Mouse (Mus musculus): Measurements from ENCODE around the gene Bcl6b. TPM values are rescaled to one million over a fixed set of nuclear protein-coding genes. Genes with fewer than 3 reads are reported as not detected.

The Bcl6b gene
- polyA plus RNA-seq, 1 experiment, result 1.6 TPM

DNA sequence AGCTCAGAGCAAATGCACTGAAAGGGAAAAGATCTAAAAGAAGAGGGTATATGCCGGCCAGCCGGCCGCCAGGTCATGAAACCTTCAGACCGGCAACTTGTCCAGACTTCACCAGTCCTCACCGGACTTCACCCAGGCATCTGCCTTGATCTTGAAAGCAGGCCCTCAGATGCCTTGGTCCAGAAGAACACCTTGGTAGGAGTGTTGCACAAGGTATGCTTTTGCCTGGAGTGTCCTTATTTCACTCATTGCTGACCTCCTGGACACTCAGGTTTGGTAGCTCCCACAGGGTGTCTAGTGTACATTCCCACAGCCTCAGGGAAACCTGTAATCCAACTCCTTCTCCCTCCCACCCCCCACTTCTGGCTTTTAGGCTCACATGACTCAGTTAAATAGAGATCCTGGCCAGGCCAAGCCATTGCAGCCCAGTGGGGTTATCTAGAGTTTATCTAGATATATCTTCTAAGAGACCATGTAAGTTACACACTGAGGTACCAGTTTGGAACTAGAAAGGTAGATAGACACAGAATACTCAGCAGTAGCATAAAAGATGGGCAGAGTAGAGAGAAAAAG is 29.5 kb downstream of the Bcl6b start:
- Histone ChIP-seq H3K27me3 (ENCODE audit: control insufficient read depth, insufficient read depth, low read length) (no peaks in the 10 kb centered on the region), H3K4me1 (replicated peaks; ENCODE audit: control insufficient read depth, insufficient read depth, low read length) (no peaks in the 10 kb centered on the region), H3K27ac (ENCODE audit: control insufficient read depth, insufficient read depth, low read length) (no peak overlapping the region), H3K36me3 (ENCODE audit: control insufficient read depth, insufficient read depth, low read length) (no peaks in the 10 kb centered on the region), H3K4me3 (ENCODE audit: control insufficient read depth, insufficient read depth, low read length) (no peak overlapping the region)
- no peak for TF ChIP-seq POLR2A (IDR thresholded peaks at IDR 0.05; ENCODE audit: control insufficient read depth, extremely low read depth, insufficient read depth, low read length, poor library complexity)
- TF ChIP-seq CTCF (IDR thresholded peaks at IDR 0.05; ENCODE audit: borderline replicate concordance, control insufficient read depth, extremely low read depth, insufficient read depth, low read length, poor library complexity), result no peak
- no peak for DNase-seq
- 91% methylated on average over 5 of the region's 5 CpGs for WGBS

DNA sequence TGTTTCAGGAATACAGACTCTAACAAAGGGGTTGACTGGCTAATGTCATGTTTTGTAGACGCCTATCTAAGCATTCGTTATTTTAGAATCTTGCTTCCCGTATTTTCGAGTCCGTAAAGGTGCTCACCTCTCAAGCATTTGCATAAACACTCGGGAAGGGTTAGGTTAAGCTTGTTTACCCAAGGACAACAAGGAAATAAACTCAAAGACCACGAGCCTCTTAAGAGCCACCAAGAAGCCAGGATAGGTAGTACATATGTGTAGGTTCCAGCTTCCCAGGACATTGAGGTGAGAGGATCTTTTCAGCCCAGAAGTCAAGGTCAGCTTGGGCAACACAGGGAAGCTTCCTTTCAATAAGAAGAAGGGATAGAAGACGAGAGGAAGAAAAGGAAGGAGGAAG is 30.5 kb downstream of the Bcl6b start:
- Histone ChIP-seq H3K27me3 (ENCODE audit: control insufficient read depth, insufficient read depth, low read length) (no peaks in the 10 kb centered on the region), H3K27ac (ENCODE audit: control insufficient read depth, insufficient read depth, low read length) (no peak overlapping the region), H3K4me3 (ENCODE audit: control insufficient read depth, insufficient read depth, low read length) (no peak overlapping the region), H3K36me3 (ENCODE audit: control insufficient read depth, insufficient read depth, low read length) (no peaks in the 10 kb centered on the region), H3K4me1 (replicated peaks; ENCODE audit: control insufficient read depth, insufficient read depth, low read length) (no peaks in the 10 kb centered on the region)
- DNase-seq, result no peak
- 92% methylated on average over 8 of the region's 8 CpGs for WGBS
- TF ChIP-seq CTCF (IDR thresholded peaks at IDR 0.05; ENCODE audit: borderline replicate concordance, control insufficient read depth, extremely low read depth, insufficient read depth, low read length, poor library complexity) (no peak), POLR2A (IDR thresholded peaks at IDR 0.05; ENCODE audit: control insufficient read depth, extremely low read depth, insufficient read depth, low read length, poor library complexity) (no peak)

GRCm38 (mm10) chr11:70198332-70198731 is 31.3 kb downstream of the Bcl6b start:
- Histone ChIP-seq H3K27ac (ENCODE audit: control insufficient read depth, insufficient read depth, low read length) (no peak overlapping the region), H3K4me3 (ENCODE audit: control insufficient read depth, insufficient read depth, low read length) (no peak overlapping the region), H3K27me3 (ENCODE audit: control insufficient read depth, insufficient read depth, low read length) (no peaks in the 10 kb centered on the region), H3K4me1 (replicated peaks; ENCODE audit: control insufficient read depth, insufficient read depth, low read length) (no peaks in the 10 kb centered on the region), H3K36me3 (ENCODE audit: control insufficient read depth, insufficient read depth, low read length) (no peaks in the 10 kb centered on the region)
- DNase-seq, result no peak
- TF ChIP-seq CTCF (IDR thresholded peaks at IDR 0.05; ENCODE audit: borderline replicate concordance, control insufficient read depth, extremely low read depth, insufficient read depth, low read length, poor library complexity) (no peak), POLR2A (IDR thresholded peaks at IDR 0.05; ENCODE audit: control insufficient read depth, extremely low read depth, insufficient read depth, low read length, poor library complexity) (no peak)
- 52% methylated on average over 3 of the region's 3 CpGs for WGBS

DNA sequence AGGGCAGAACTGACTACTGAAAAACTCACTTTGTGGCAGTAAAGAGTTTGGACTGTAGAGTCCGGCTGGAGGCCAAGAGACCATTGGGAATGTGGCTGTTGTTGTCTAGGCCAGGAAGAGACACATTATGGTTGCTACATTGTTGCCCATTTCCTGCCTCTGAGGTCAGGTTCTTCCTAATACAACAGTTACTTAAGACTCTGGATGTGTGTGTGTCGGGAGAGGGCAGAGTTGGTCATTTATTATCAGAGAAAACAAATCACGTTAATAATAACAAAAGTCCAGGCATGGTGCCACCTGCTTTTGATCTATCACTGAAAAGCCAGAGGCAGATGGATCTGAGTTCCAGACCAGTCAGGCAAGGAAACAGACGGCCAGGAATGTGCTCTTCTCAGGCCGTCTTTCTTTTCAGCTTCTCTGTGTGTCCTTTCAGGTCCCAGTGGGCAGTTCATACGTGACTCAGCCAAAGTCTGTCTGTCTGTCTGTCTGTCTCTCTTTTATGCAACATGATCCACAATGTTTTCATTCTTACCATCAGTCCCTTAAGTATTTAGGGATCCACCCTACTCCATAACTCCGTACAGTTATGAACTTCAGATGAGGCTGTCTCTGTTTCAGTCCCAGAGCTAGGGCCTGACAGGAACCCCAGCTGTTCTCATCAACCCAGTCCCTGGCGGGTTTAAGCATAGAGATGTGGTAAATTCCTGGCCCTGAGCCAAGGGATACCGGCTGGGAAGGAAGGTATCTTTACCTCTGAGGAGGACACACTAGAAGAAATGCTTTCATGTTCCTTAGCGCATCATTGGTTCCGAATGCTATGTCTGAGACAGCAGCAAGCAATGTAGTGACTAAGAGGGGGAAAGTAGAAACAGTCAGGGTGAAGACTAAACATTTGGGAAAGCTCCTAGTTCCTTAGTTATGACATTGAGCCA is 36.0 kb downstream of the Bcl6b start:
- Histone ChIP-seq H3K4me3 (ENCODE audit: control insufficient read depth, insufficient read depth, low read length) (no peak overlapping the region), H3K27me3 (ENCODE audit: control insufficient read depth, insufficient read depth, low read length) (no peaks in the 10 kb centered on the region), H3K36me3 (ENCODE audit: control insufficient read depth, insufficient read depth, low read length) (no peaks in the 10 kb centered on the region), H3K27ac (ENCODE audit: control insufficient read depth, insufficient read depth, low read length) (no peak overlapping the region), H3K4me1 (replicated peaks; ENCODE audit: control insufficient read depth, insufficient read depth, low read length) (no peaks in the 10 kb centered on the region)
- DNase-seq, result no peak
- WGBS, result 69% methylated on average over 11 of the region's 11 CpGs
- TF ChIP-seq POLR2A (IDR thresholded peaks at IDR 0.05; ENCODE audit: control insufficient read depth, extremely low read depth, insufficient read depth, low read length, poor library complexity) (no peak), CTCF (IDR thresholded peaks at IDR 0.05; ENCODE audit: borderline replicate concordance, control insufficient read depth, extremely low read depth, insufficient read depth, low read length, poor library complexity) (no peak)

DNA sequence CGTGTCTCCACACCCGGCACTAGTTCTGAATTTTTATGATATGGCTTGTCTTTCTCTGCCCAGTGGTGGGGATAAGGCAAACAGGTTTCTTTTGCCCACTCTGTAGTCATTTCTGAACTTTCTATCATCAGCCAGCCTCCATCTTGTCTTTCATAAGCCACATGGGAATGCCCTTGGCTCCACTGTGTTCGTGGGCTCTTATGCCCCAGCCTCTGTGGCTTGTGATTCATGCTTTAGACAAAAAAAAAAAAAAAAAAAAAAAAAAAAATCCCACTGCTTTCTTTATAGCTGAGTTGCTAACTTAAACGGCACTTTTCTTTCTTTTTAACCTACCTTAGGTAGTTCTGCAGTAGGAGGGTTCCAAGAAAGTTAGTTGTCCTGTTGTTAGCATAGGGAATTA is 37.4 kb downstream of the Bcl6b start:
- H3K36me3 ChIP-seq (ENCODE audit: control insufficient read depth, insufficient read depth, low read length), result no peaks in the 10 kb centered on the region
- no peak overlapping the region for H3K4me3 ChIP-seq (ENCODE audit: control insufficient read depth, insufficient read depth, low read length)
- H3K4me1 ChIP-seq (replicated peaks; ENCODE audit: control insufficient read depth, insufficient read depth, low read length), result no peaks in the 10 kb centered on the region
- no peak overlapping the region for H3K27ac ChIP-seq (ENCODE audit: control insufficient read depth, insufficient read depth, low read length)
- DNase-seq, result no peak
- 68% methylated on average over 4 of the region's 4 CpGs for WGBS
- TF ChIP-seq POLR2A (IDR thresholded peaks at IDR 0.05; ENCODE audit: control insufficient read depth, extremely low read depth, insufficient read depth, low read length, poor library complexity) (no peak), CTCF (IDR thresholded peaks at IDR 0.05; ENCODE audit: borderline replicate concordance, control insufficient read depth, extremely low read depth, insufficient read depth, low read length, poor library complexity) (no peak)
- H3K27me3 ChIP-seq (ENCODE audit: control insufficient read depth, insufficient read depth, low read length), result no peaks in the 10 kb centered on the region

DNA sequence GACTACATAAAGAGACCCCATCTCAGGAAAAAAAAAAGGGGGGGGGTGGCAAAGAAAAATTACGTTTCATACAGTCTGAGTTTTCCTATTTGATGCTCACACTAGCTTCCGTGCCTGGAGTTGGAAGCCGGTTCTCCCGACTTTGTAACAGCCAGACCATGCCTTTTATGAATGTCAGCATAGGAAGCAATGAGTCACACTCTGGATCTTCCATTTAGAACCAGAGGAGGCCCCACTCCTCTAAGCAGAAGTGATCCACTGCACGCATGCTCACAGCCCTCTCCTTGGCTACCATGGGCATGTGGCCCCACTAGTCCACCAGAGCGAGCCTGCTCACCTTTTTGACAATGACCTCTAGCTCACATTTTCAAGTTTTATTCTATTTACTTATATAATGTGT is 38.4 kb downstream of the Bcl6b start:
- Histone ChIP-seq H3K27ac (ENCODE audit: control insufficient read depth, insufficient read depth, low read length) (no peak overlapping the region), H3K4me1 (replicated peaks; ENCODE audit: control insufficient read depth, insufficient read depth, low read length) (no peaks in the 10 kb centered on the region), H3K36me3 (ENCODE audit: control insufficient read depth, insufficient read depth, low read length) (no peaks in the 10 kb centered on the region), H3K27me3 (ENCODE audit: control insufficient read depth, insufficient read depth, low read length) (no peaks in the 10 kb centered on the region), H3K4me3 (ENCODE audit: control insufficient read depth, insufficient read depth, low read length) (no peak overlapping the region)
- TF ChIP-seq CTCF (IDR thresholded peaks at IDR 0.05; ENCODE audit: borderline replicate concordance, control insufficient read depth, extremely low read depth, insufficient read depth, low read length, poor library complexity) (no peak), POLR2A (IDR thresholded peaks at IDR 0.05; ENCODE audit: control insufficient read depth, extremely low read depth, insufficient read depth, low read length, poor library complexity) (no peak)
- no peak for DNase-seq
- WGBS, result 91% methylated on average over 6 of the region's 6 CpGs

Measured in thymus, adult 2 months (tissue).